Mouse (Mus musculus) forebrain, postnatal 0 days (tissue): ENCODE data around the gene Dtx3l. TPM values are rescaled to one million over a fixed set of nuclear protein-coding genes. Genes with fewer than 3 reads are reported as not detected.

ENCODE experiments used
- ATAC-seq: fragments of 200-750 bp; cut with Nextera tagmentation; 2 replicates; pipeline ENCODE4 v1.8.0; 2017; ENCODE audit warnings: mild to moderate bottlenecking, moderate library complexity
- DNase-seq: peaks from one replicate; pipeline ENCODE4 v3.0.0-alpha.2; 2015
- H3K27ac ChIP-seq: fragments of 300-500 bp; sonication (generic); 2 replicates; pipeline ENCODE4 v1.5.1; 2014; ENCODE audit warnings: low read depth, mild to moderate bottlenecking, antibody characterized with exemption, low read length, moderate library complexity, mixed read lengths
- H3K27me3 ChIP-seq: fragments of 300-500 bp; sonication (generic); 2 replicates; pipeline ENCODE4 v1.6.1; 2014; ENCODE audit warnings: mild to moderate bottlenecking, low read length, mixed read lengths; ENCODE audit not compliant: insufficient read depth
- H3K36me3 ChIP-seq: fragments of 300-500 bp; sonication (generic); 2 replicates; pipeline ENCODE4 v1.6.1; 2014; ENCODE audit warnings: mild to moderate bottlenecking, moderate library complexity; ENCODE audit not compliant: insufficient read depth
- H3K4me1 ChIP-seq: fragments of 300-500 bp; sonication (generic); 2 replicates; pipeline ENCODE4 v1.6.1; 2014; ENCODE audit warnings: antibody characterized with exemption; ENCODE audit not compliant: insufficient read depth
- H3K4me2 ChIP-seq: fragments of 300-500 bp; sonication (generic); 2 replicates; pipeline ENCODE4 v1.6.1; 2014; ENCODE audit warnings: low read depth, mild to moderate bottlenecking, moderate library complexity
- H3K4me3 ChIP-seq: fragments of 300-500 bp; sonication (generic); 2 replicates; pipeline ENCODE4 v1.5.1; 2014; ENCODE audit warnings: low read depth, low read length, mixed read lengths
- H3K9ac ChIP-seq: fragments of 300-500 bp; sonication (generic); 2 replicates; pipeline ENCODE4 v1.6.1; 2014; ENCODE audit warnings: mild to moderate bottlenecking
- H3K9me3 ChIP-seq: fragments of 300-500 bp; sonication (generic); 2 replicates; pipeline ENCODE4 v1.6.1; 2016; ENCODE audit warnings: low read length
- CTCF ChIP-seq: sonication (generic); IDR thresholded peaks from 2 replicates; pipeline ENCODE4 v1.5.1; 2016; ENCODE audit warnings: antibody characterized with exemption, control low read depth, low read depth
- WGBS: fragments of 180-500 bp; shearing (Covaris S2); extraction: QIAGEN DNeasy Blood & Tissue Kit; methylation state at CpG from one replicate; pipeline ENCODE4 v1.1.7; 2014; 5-methylcytosine and 5-hydroxymethylcytosine counted together
- polyA plus RNA-seq: library from polyadenylated mRNA; unstranded; fragments of >200 nt; fragmentation: Nextera tagmentation; extraction: Ambion mirVana; gene quantifications from 2 replicates; pipeline ENCODE4 v1.2.1, GENCODE M21; 2015
- total RNA-seq: library from RNA; depleted of rRNA; stranded (reverse); fragments of >200 nt; gene quantifications from 2 replicates; pipeline ENCODE4 v1.2.3, GENCODE M21; 2014; rRNA removed

The Dtx3l gene
- 1.2 and 2.3 TPM in 2 replicates for total RNA-seq
- 1.1 TPM in 2 replicates for polyA plus RNA-seq

GRCm38 (mm10) chr16:35938211-35939151, at the start of gene Dtx3l, which contains the start of gene Parp9:
Dtx3l (minus strand) TSS chr16:35939151.
Parp9 (plus strand) TSS chr16:35938470.
- WGBS, result 1% methylated on average over 52 of the region's 52 CpGs

GRCm38 (mm10) chr16:35987930-35988329, 49.0 kb upstream of the Dtx3l start:
- Histone ChIP-seq H3K9ac (no peak overlapping the region), H3K36me3 (no peaks in the 10 kb centered on the region), H3K4me2 (no peak overlapping the region), H3K4me3 (no peak overlapping the region), H3K4me1 (0 out of 2 replicates have a peak, but pooled peaks cover 3% of the 10 kb centered on the region), H3K9me3 (no peaks in the 10 kb centered on the region), H3K27ac (no peak overlapping the region), H3K27me3 (no peaks in the 10 kb centered on the region)
- WGBS, result 83% methylated on average over 1 of the region's 1 CpGs
- no peak for TF ChIP-seq CTCF
- DNase-seq, result no peak
- ATAC-seq, result no peak

More at GRCm38 (mm10) chr16:35938211-35939151, at the start of gene Dtx3l, which contains the start of gene Parp9:
- Histone ChIP-seq H3K4me2 (peak within 1 kb of the TSS; percentile 79), H3K9me3 (no peaks in the 10 kb centered on the region), H3K27ac (no peak within 1 kb of the TSS), H3K4me1 (no peaks in the 10 kb centered on the region), H3K36me3 (no peaks in the 10 kb centered on the region), H3K4me3 (peak within 1 kb of the TSS; percentile 51), H3K27me3 (no peaks in the 10 kb centered on the region), H3K9ac (peak within 1 kb of the TSS; percentile 56)
- peak; percentile 43 for DNase-seq
- TF ChIP-seq CTCF, result no peak
- ATAC-seq, result peak; percentile 64

- H3K27ac ChIP-seq, result no peak overlapping the region
- no peaks in the 10 kb centered on the region for H3K36me3 ChIP-seq
- no peaks in the 10 kb centered on the region for H3K9me3 ChIP-seq
- ATAC-seq (no peak), DNase-seq (no peak)
- TF ChIP-seq CTCF, result no peak
- no peak overlapping the region for H3K9ac ChIP-seq
- 56% methylated on average over 3 of the region's 3 CpGs for WGBS
- no peak overlapping the region for H3K4me3 ChIP-seq
- H3K27me3 ChIP-seq, result no peaks in the 10 kb centered on the region
- peak overlapping the region; percentile 64 for H3K4me2 ChIP-seq
- H3K4me1 ChIP-seq, result 0 out of 2 replicates have a peak, but pooled peaks cover 3% of the 10 kb centered on the region
Measured at GRCm38 (mm10) chr16:35984471-35984870, 45.5 kb upstream of the Dtx3l start.

GRCm38 (mm10) chr16:35983517-35984101, 44.7 kb upstream of the Dtx3l start:
- H3K27ac ChIP-seq, result peak overlapping the region; percentile 99
- H3K9me3 ChIP-seq, result no peaks in the 10 kb centered on the region
- H3K4me1 ChIP-seq, result 0 out of 2 replicates have a peak, but pooled peaks cover 3% of the 10 kb centered on the region
- ATAC-seq, result peak; percentile 78
- WGBS, result under 1% methylated on average over 78 of the region's 86 CpGs
- H3K4me2 ChIP-seq, result peak overlapping the region; percentile 64
- no peak for TF ChIP-seq CTCF
- peak; percentile 58 for DNase-seq
- peak overlapping the region; percentile 82 for H3K9ac ChIP-seq
- peak overlapping the region; percentile 92 for H3K4me3 ChIP-seq
- no peaks in the 10 kb centered on the region for H3K27me3 ChIP-seq
- H3K36me3 ChIP-seq, result no peaks in the 10 kb centered on the region

- H3K4me2 ChIP-seq, result peak overlapping the region; percentile 64
- 2% methylated on average over 52 of the region's 54 CpGs for WGBS
- no peaks in the 10 kb centered on the region for H3K9me3 ChIP-seq
- no peaks in the 10 kb centered on the region for H3K36me3 ChIP-seq
- peak overlapping the region; percentile 82 for H3K9ac ChIP-seq
- peak overlapping the region; percentile 99 for H3K27ac ChIP-seq
- TF ChIP-seq CTCF, result no peak
- H3K27me3 ChIP-seq, result no peaks in the 10 kb centered on the region
- peak; percentile 97 for DNase-seq
- ATAC-seq, result peak; percentile 96
- H3K4me3 ChIP-seq, result peak overlapping the region; percentile 92
- 0 out of 2 replicates have a peak, but pooled peaks cover 3% of the 10 kb centered on the region for H3K4me1 ChIP-seq
Measured at GRCm38 (mm10) chr16:35982902-35983516, 44.1 kb upstream of the Dtx3l start.

- Histone ChIP-seq H3K27me3 (no peaks in the 10 kb centered on the region), H3K4me3 (peak overlapping the region; percentile 92), H3K36me3 (no peaks in the 10 kb centered on the region), H3K27ac (peak overlapping the region; percentile 99), H3K9ac (peak overlapping the region; percentile 82), H3K4me2 (peak overlapping the region; percentile 64), H3K9me3 (no peaks in the 10 kb centered on the region), H3K4me1 (0 out of 2 replicates have a peak, but pooled peaks cover 3% of the 10 kb centered on the region)
- 5% methylated on average over 15 of the region's 15 CpGs for WGBS
- peak; percentile 0 for ATAC-seq
- TF ChIP-seq CTCF, result no peak
- DNase-seq, result no peak
Measured at GRCm38 (mm10) chr16:35982506-35982901, 43.6 kb upstream of the Dtx3l start.
